Mouse (Mus musculus): Measurements from ENCODE around the gene Rcan3. TPM values are rescaled to one million over a fixed set of nuclear protein-coding genes. Genes with fewer than 3 reads are reported as not detected.

Rcan3 gene
- total RNA-seq, 4 experiments from 2014 or later: 9.4 to 12.9 (median 9.6) TPM

Small RNA genes within 50 kb of the gene (microRNA-seq; reads per million reads assigned to microRNA genes)
- gene Mir700: 375 reads per million, percentile 73 among the genes with 10 or more reads in this experiment

Other genes with a start within 250 kb of the Rcan3 start
- gene Clic4, start 161.0 kb downstream of the Rcan3 start, total RNA-seq (2022): 100 to 1,000 TPM; 236 to 258 (median 249) TPM
- 10 to 100 TPM; 47.4 to 70.9 (median 55.8) TPM for gene Srrm1, start 80.5 kb downstream of the Rcan3 start, total RNA-seq (2022)
- gene Ncmap, start 35.6 kb downstream of the Rcan3 start, total RNA-seq (2022): not detected
- under 1 TPM in 2 of 4 experiments, not detected in 2; 0.22 to 0.44 TPM for gene Stpg1, start 60.9 kb upstream of the Rcan3 start, total RNA-seq (2022)
- gene Nipal3, start 61.2 kb upstream of the Rcan3 start, total RNA-seq (2022): 10 to 100 TPM; 42.2 to 55.4 (median 44.1) TPM
- gene Grhl3, start 139.8 kb upstream of the Rcan3 start, total RNA-seq (2022): not detected